7 mouse cellular contexts compared by ENCODE assay signal in genomic region chr4:122808108-122808507, GRCm38 (mm10). TPM values are rescaled to one million over a fixed set of nuclear protein-coding genes. Genes with fewer than 3 reads are reported as not detected.
A peak's percentile ranks its signal among the peaks of the same experiment; 100 is the strongest.
DNase-seq lines count a peak whose midpoint lies in the region; ATAC-seq and TF ChIP-seq lines count a peak whose summit lies in the region.

No protein-coding gene starts in this region.

- no peaks in the 10 kb centered on the region for H3K9me3 ChIP-seq in intestine, postnatal 0 days (ENCODE audit: control insufficient read depth)
- no peaks in the 10 kb centered on the region for H3K9me3 ChIP-seq in midbrain, postnatal 0 days (ENCODE audit: low read length)

- ATAC-seq in intestine, postnatal 0 days, result no peak
- no peak for ATAC-seq in midbrain, postnatal 0 days (ENCODE audit: low FRiP score)

- no peaks in the 10 kb centered on the region for H3K36me3 ChIP-seq in intestine, postnatal 0 days (ENCODE audit: control insufficient read depth, insufficient read depth)
- no peaks in the 10 kb centered on the region for H3K36me3 ChIP-seq in midbrain, postnatal 0 days (ENCODE audit: insufficient read depth, low read length)
- H3K36me3 ChIP-seq in spleen, adult 2 months (ENCODE audit: control insufficient read depth, insufficient read depth, low read length), result no peaks in the 10 kb centered on the region

- no peaks in the 10 kb centered on the region for H3K27me3 ChIP-seq in intestine, postnatal 0 days (replicated peaks; ENCODE audit: control insufficient read depth, insufficient read depth, low read length)
- no peaks in the 10 kb centered on the region for H3K27me3 ChIP-seq in midbrain, postnatal 0 days (ENCODE audit: insufficient read depth, low read length)
- H3K27me3 ChIP-seq in spleen, adult 2 months (ENCODE audit: control insufficient read depth, insufficient read depth, low read length), result no peaks in the 10 kb centered on the region

- peak; percentile 68 to 87 for DNase-seq in adrenal gland, adult (ENCODE audit: inconsistent age in 2 of 2, low spot score in 1 of 2)
- DNase-seq in cerebellum, postnatal 4 days (ENCODE audit: low spot score in 2 of 2), result peak; percentile 54 to 64
- peak; percentile 27 for DNase-seq in gastrocnemius, postnatal 25 days
- DNase-seq in left cerebral cortex, postnatal 25 days (ENCODE audit: low spot score in 2 of 2), result peak; percentile 50 to 75
- DNase-seq in midbrain, postnatal 0 days (ENCODE audit: low spot score), result peak; percentile 83
- DNase-seq in spleen, adult 2 months (ENCODE audit: low read depth in 1 of 2, low spot score in 2 of 2), result peak; percentile 42 to 77

- 25% methylated on average over 4 of the region's 4 CpGs for WGBS in intestine, postnatal 0 days
- WGBS in midbrain, postnatal 0 days, result 18% methylated on average over 4 of the region's 4 CpGs
- 25% methylated on average over 4 of the region's 4 CpGs for WGBS in spleen, adult 2 months

- intact Hi-C loops in left cerebral cortex, postnatal 25 days (cut with DNase I), result loop anchor here (2.0 to 5.0 kb wide), 3 partner anchors 29 to 274 kb away; partner anchors contain the start of gene Ppt1

- H3K27ac ChIP-seq in intestine, postnatal 0 days (ENCODE audit: low read depth, low read length), result no peak overlapping the region
- no peak overlapping the region for H3K27ac ChIP-seq in midbrain, postnatal 0 days (ENCODE audit: low read depth, low read length)
- no peak overlapping the region for H3K27ac ChIP-seq in spleen, adult 2 months (ENCODE audit: insufficient read depth, low read length)

- no peaks in the 10 kb centered on the region for H3K4me1 ChIP-seq in intestine, postnatal 0 days (replicated peaks; ENCODE audit: control insufficient read depth, insufficient read depth, low read length)
- H3K4me1 ChIP-seq in midbrain, postnatal 0 days (ENCODE audit: insufficient read depth, low read length), result no peaks in the 10 kb centered on the region
- no peaks in the 10 kb centered on the region for H3K4me1 ChIP-seq in spleen, adult 2 months (ENCODE audit: control insufficient read depth, insufficient read depth, insufficient read length)

- TF ChIP-seq CTCF in intestine, postnatal 0 days (IDR thresholded peaks at IDR 0.05; ENCODE audit: low read depth), result peak; percentile 92
- peak; percentile 86 for TF ChIP-seq CTCF in midbrain, postnatal 0 days (IDR thresholded peaks at IDR 0.05)
- peak; percentile 82; the same call in 1 of the 2 replicates for TF ChIP-seq CTCF in spleen, adult 2 months (IDR thresholded peaks at IDR 0.05; ENCODE audit: extremely low read depth, insufficient read depth, insufficient read length, insufficient replicate concordance)

- H3K4me3 ChIP-seq in intestine, postnatal 0 days (ENCODE audit: low read depth, low read length), result no peak overlapping the region
- H3K4me3 ChIP-seq in midbrain, postnatal 0 days (ENCODE audit: low read depth, low read length), result no peak overlapping the region
- no peak overlapping the region for H3K4me3 ChIP-seq in spleen, adult 2 months (ENCODE audit: extremely low read depth, insufficient read depth, insufficient read length)

- no peak overlapping the region for H3K4me2 ChIP-seq in intestine, postnatal 0 days (replicated peaks; ENCODE audit: low read depth)
- H3K4me2 ChIP-seq in midbrain, postnatal 0 days (ENCODE audit: low read depth, low read length, poor library complexity, severe bottlenecking), result no peak overlapping the region

- H3K9ac ChIP-seq in intestine, postnatal 0 days (ENCODE audit: low read depth, low read length), result no peak overlapping the region
- H3K9ac ChIP-seq in midbrain, postnatal 0 days (replicated peaks; ENCODE audit: low read length, poor library complexity, severe bottlenecking), result no peak overlapping the region

- TF ChIP-seq POLR2A in spleen, adult 2 months (IDR thresholded peaks at IDR 0.05; ENCODE audit: low read depth, low read length), result no peak

RNA-seq across cellular contexts. Expression of gene Ppt1, which starts 27.9 kb away (rescaled TPM):
- total RNA-seq in gastrocnemius, postnatal 25 days (2021), result 10 to 100 TPM in 1 of 2 experiments, 1 to 10 TPM in 1; 9.5 to 10.5 TPM
- 54.6 and 54.9 TPM in 2 replicates for polyA plus RNA-seq in intestine, postnatal 0 days (2015; fragmentation: Nextera tagmentation; extraction: Ambion mirVana)
- total RNA-seq in left cerebral cortex, postnatal 25 days (2021), result 10 to 100 TPM; 95.2 to 98.2 TPM
- 44.2 and 53.5 TPM in 2 replicates for total RNA-seq in midbrain, postnatal 0 days (2014; rRNA removed)
- 80.2 and 81.3 TPM in 2 replicates for polyA plus RNA-seq in midbrain, postnatal 0 days (2015; fragmentation: Nextera tagmentation; extraction: Ambion mirVana)
- 31.6 and 44.3 TPM in 2 replicates for polyA plus RNA-seq in spleen, adult 2 months (2012; rRNA removed)

Comparison
In these comparisons a context has a peak if more than half of its experiments do, and no peak if none do; other contexts are left out.
1. DNase-seq: peak in every context shown above with its lines; median percentile 83 in midbrain, postnatal 0 days; 78 in adrenal gland, adult; 62 in left cerebral cortex, postnatal 25 days; 60 in spleen, adult 2 months; 59 in cerebellum, postnatal 4 days; 27 in gastrocnemius, postnatal 25 days.